Mouse (Mus musculus) bone marrow macrophage, adult 2 months (primary cell): ENCODE data around the gene Evi2a. TPM values are rescaled to one million over a fixed set of nuclear protein-coding genes. Genes with fewer than 3 reads are reported as not detected.

Experiments used
- H3K27ac ChIP-seq: 2 replicates; pipeline ENCODE4 v1.5.1; 2012; ENCODE audit warnings: low read depth, low read length; ENCODE audit not compliant: insufficient read depth
- H3K4me1 ChIP-seq: 2 replicates; pipeline ENCODE4 v1.6.1; 2012; ENCODE audit warnings: low read length; ENCODE audit not compliant: control insufficient read depth, insufficient read depth
- H3K4me3 ChIP-seq: 2 replicates; pipeline ENCODE4 v1.5.1; 2012; ENCODE audit warnings: mild to moderate bottlenecking, low read length, moderate library complexity; ENCODE audit not compliant: insufficient read depth
- CTCF ChIP-seq: IDR thresholded peaks from 2 replicates; pipeline ENCODE4 v1.5.1; 2012; ENCODE audit warnings: low read depth, mild to moderate bottlenecking, low read length, moderate library complexity
- POLR2A ChIP-seq: IDR thresholded peaks from 2 replicates; pipeline ENCODE4 v1.6.1; 2012; ENCODE audit warnings: mild to moderate bottlenecking, low read depth, low read length, borderline replicate concordance
- polyA plus RNA-seq: library from polyadenylated mRNA; stranded (reverse); fragments of >200 nt; gene quantifications from 2 replicates; pipeline ENCODE4 v1.2.4, GENCODE M21; 2012; ENCODE audit not compliant: missing spikeins, insufficient read depth, insufficient read length

The Evi2a gene
- polyA plus RNA-seq, 1 experiment: 440 TPM

DNA sequence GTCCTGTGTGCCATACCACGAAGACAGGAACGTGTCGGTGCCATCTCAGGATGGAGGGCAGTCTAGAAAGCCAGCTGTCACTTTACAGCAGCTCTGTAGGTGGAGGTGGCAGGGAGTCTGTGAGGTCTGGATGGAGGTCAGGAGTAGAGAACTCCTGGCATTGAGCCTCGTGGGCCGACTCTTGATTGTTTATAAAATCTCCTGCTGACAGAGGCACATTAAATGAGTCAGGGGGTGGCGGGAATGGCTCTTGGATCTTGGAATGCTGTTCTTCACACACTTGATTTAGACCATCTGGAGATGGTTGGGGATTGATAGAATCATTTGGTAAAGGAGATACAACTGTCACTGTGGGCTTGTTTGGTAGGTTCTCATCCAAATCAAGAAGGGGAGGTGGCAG, 15.1 kb downstream of the Evi2a start:
- Histone ChIP-seq H3K4me3 (no peak overlapping the region), H3K4me1 (peaks cover 19% of the 10 kb centered on the region), H3K27ac (no peak overlapping the region)
- TF ChIP-seq CTCF (no peak), POLR2A (no peak)

DNA sequence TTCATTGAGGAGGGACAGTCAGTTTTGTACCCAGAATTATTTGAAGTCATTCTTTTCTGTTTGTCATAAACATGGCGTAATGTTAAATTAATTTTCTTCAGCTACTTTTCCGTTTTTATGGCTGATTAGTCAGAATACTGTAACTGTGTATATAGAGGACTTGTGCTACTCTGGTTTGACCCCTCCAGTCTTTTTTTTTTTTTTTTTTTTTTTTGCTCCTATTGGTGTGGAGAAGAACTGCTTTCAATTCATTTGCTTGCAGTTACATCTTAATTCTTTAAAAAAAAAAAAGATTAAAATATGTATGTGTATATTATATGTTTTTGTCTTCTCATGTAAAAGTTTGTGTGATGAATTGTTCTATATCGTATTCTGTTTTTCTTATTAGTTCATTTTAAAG, 18.4 kb downstream of the Evi2a start:
- TF ChIP-seq CTCF: no peak
- no peak for TF ChIP-seq POLR2A
- Histone ChIP-seq H3K4me3 (no peak overlapping the region), H3K27ac (no peak overlapping the region), H3K4me1 (0 out of 2 replicates have a peak, but pooled peaks cover 4% of the 10 kb centered on the region)

DNA sequence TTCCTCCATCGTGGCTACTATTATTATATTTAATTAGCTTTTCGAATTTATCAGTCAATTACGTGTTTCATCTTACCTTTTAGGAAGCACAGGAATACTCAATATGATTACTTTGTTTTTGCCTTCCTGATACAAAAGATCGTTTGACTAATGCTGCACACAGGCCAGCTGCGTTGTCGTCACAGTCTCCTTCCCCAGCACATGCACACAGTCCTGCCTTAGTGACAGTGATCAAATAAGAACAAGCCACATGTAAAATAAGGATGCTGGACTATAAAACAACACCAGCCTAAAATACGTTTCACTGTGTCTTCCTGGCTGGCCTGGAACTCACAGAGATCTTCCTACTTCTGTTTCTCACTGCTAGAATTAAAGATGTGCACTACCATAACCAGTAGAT, 25.9 kb downstream of the Evi2a start:
- Histone ChIP-seq H3K27ac (no peak overlapping the region), H3K4me1 (no peaks in the 10 kb centered on the region), H3K4me3 (no peak overlapping the region)
- no peak for TF ChIP-seq POLR2A
- no peak for TF ChIP-seq CTCF

DNA sequence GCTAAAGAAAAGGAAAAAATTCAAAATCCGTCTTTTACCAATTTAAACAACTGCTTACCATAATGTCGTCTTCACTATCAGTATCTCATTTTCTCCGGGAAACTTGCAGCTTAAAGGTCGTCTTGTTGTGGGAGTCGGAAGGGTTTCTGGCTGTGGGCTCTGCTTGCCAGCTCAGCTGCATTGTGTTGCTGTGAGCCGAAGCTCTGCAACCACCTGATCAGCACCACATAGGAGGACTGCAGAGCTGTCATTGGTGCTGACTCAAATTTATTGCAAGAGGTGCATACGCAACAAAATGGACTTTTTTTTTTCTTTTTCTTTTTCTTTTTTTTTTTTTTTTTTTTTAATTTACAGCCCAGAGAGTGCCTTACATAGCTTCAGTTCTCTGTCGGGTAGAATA, 26.6 kb downstream of the Evi2a start, which contains the start of gene Omg:
Gene Omg (minus strand): TSS at position 240 of the 400 bp plus-strand sequence.
- no peak within 1 kb of the TSS for H3K4me3 ChIP-seq
- TF ChIP-seq POLR2A (no peak), CTCF (no peak)
- no peak within 1 kb of the TSS for H3K27ac ChIP-seq
- no peaks in the 10 kb centered on the region for H3K4me1 ChIP-seq

DNA sequence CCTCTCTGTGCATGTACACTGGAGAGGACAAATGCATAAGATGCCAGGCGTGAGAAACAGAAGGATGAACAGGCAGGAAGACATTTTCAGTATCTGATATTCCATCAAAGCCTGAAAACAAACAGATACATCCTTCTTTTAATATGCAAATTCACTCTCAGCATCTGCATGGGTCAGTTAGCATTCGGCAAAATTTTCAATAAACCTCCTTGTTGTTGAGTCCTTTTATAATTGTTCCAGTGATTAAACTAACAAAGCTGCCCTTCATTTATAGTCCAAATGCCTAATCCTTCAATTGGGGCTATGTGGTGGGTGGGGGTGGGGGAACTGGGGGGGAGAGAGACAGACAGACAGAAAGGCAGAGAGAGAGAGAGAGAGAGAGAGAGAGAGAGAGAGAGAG, 27.5 kb downstream of the Evi2a start:
- no peak for TF ChIP-seq POLR2A
- no peak for TF ChIP-seq CTCF
- Histone ChIP-seq H3K4me3 (no peak overlapping the region), H3K27ac (no peak overlapping the region), H3K4me1 (no peaks in the 10 kb centered on the region)

DNA sequence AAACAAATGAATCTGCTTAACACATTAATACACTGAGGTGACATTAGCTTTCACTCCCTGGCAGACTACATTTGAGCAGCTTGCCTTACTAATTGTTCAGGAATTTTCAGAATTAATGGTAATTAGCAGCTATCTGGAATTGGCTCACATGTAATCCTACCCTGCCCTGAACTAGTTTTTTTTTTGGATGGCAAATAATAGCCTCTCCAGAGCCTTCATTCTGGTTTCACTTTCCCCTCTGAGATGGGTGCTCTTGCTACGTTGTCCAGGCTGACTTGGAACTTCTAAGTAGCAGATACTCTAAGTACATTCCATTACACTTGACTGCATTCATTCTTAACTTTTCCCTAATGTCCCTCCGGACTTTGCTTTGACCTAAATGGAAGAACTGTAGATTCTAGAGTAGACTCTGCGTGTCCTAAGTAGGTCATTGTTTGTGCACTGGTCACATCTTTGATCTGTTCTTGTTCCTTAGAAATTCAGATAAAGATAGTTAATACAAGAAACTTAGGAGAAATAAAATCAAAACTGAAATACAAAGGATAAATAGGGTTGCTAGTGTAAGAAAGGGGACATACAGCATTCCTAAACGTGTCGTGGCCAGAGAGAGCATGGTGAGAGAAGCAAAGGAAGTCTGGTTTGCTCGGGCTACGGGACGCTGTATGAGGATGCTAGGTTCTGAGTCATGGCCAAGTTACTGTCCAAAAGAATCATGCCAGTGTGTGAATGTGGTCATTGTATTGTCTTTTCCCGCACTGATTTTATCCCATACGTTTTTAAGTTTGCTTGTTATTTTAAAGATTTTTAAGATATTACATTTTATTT, 35.2 kb downstream of the Evi2a start:
- TF ChIP-seq CTCF: no peak
- TF ChIP-seq POLR2A: no peak
- Histone ChIP-seq H3K27ac (no peak overlapping the region), H3K4me3 (no peak overlapping the region), H3K4me1 (no peaks in the 10 kb centered on the region)

DNA sequence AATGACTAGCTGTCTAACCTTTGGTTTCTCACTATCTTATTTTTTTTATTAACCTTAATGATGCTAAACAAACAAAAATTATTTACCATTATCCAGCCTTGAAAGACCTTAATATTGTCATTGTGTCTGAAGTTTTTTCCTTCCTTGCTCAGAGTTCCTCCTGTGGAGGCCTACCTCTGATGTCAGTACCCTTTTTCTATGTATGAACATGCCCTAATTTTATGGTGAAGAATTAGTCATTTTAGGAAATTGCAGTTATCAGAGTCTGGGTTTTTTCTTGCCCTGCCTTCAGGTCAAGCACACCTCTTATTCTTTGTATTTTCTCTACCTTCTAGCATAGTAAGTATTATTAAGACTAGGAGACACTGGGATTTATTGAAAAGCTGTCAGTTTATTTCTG, 45.7 kb downstream of the Evi2a start:
- peaks cover 7% of the 10 kb centered on the region for H3K4me1 ChIP-seq
- no peak overlapping the region for H3K27ac ChIP-seq
- no peak overlapping the region for H3K4me3 ChIP-seq
- TF ChIP-seq CTCF (no peak), POLR2A (no peak)

DNA sequence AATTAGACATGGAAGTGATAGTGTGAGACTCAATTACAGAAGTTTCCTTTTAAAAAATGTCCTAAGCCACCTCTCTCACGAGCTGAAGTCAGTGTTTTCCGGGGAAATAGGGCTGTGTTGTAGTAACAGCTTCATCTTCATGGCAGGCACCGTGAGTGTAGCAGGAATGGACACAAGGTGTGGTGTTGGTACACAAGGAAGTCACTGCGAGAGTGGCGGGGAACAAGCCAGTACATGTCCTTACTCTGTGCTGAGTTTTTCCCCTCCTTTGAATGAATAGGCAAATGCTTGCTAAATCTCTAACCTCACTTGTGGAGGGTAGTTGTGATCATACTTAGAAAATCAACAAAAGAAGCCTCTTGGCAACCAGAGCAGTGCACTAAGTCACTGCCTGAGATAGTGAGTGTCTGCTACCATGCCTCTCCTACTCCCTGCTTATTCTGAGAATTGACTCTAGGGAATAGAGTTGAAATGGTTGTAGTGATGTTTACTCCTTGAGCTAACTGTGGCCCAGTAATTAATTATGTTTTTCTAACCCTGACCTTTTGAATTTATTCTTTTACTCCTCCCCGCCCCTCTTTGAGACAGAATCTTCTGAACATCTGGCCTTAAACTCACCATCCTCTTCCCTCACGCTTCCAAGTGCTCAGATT, 46.4 kb downstream of the Evi2a start:
- Histone ChIP-seq H3K27ac (no peak overlapping the region; the same call in 1 of the 2 replicates), H3K4me3 (no peak overlapping the region), H3K4me1 (peaks cover 7% of the 10 kb centered on the region)
- no peak for TF ChIP-seq POLR2A
- no peak for TF ChIP-seq CTCF

DNA sequence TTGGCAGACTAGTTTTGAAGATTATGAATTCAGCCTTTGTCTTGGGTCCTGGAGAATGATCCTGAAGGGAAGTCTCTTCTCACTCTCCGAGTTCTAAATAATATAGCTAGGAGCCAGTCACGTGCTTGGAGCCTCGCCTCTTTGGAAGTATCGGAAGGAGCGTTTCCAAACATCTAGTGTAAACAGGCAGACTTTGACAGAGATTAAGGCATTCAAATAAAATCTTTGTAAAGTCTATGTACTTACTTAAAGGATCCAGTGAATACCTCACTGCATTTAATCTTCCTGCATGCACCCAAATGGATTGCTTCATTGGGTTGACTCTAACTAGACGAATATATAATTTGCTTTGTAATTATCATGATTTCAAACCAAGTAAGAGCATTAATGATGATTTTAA, 47.0 kb downstream of the Evi2a start:
- TF ChIP-seq CTCF (no peak), POLR2A (no peak)
- peaks cover 7% of the 10 kb centered on the region for H3K4me1 ChIP-seq
- H3K27ac ChIP-seq: no peak overlapping the region
- H3K4me3 ChIP-seq: no peak overlapping the region

Other genes starting within 250 kb of the Evi2a start
- not detected in 2 replicates for gene Gm9964, start 233.7 kb downstream of the Evi2a start, polyA plus RNA-seq
- 19.7 and 19.9 TPM in 2 replicates for gene Nf1, start 190.9 kb downstream of the Evi2a start, polyA plus RNA-seq
- gene Omg, start 26.5 kb downstream of the Evi2a start, polyA plus RNA-seq: 0.48 TPM in 1 of 2 replicates, not detected in the other
- gene Evi2b, start 6.8 kb downstream of the Evi2a start, polyA plus RNA-seq: 333 and 359 TPM in 2 replicates
- gene Evi2, start within 50 bp of the Evi2a start, polyA plus RNA-seq: 30.8 and 33.9 TPM in 2 replicates
- 0.11 and 0.32 TPM in 2 replicates for gene Rab11fip4, start 60.6 kb upstream of the Evi2a start, polyA plus RNA-seq